Mouse (Mus musculus) olfactory bulb, adult 2 months (tissue): ENCODE measurements around the gene Ppme1.

Source experiments
- CTCF ChIP-seq: fragments of 200-500 bp; IDR thresholded peaks from 2 replicates; pipeline ENCODE4 v1.5.1; 2012; ENCODE audit warnings: low read depth, mild to moderate bottlenecking, low read length, moderate library complexity; ENCODE audit not compliant: insufficient read depth
- POLR2A ChIP-seq: fragments of 200-500 bp; IDR thresholded peaks from 2 replicates; pipeline ENCODE4 v1.6.1; 2012; ENCODE audit warnings: mild to moderate bottlenecking, low read depth, low read length, moderate library complexity; ENCODE audit not compliant: insufficient read depth

DNA sequence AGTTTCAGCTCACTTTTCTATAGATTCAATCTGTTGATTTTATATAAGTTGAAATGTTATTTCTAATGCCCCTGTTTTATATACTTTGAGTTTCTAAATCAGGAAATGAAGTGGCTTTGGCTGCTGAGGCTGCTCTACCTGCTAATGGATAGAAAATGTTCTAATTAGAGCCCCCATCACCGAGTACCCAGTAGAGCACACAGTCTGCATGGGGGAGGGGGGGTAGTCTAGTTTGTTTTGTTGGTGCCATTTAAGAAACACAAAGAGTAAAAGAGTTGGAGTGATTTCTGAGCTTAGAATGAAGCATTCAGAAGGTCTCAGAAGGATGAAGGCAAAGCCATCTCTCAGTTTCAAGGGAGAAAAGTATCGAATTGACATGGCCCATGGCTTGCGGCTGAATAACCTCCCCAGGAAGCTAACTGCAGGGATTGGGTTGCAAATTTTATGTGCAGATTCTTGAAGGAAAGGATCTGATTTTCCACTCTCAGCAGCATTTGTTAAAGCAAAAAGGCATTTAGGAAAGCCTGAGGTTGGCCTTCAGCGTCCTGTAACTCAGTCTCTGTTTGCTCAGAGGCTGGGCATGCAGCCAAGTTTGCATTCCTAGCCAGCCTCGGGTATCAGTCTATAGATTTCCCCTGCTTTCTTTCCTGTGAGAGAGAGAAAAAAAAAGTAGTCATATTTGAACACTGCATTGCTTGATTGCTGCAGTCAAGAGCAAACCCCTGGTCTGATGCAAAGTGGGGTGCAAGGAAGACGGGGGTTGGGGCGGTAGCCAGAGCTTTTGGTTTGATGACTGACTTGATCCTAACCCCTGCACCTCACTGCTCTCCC is 84.1 kb downstream of the Ppme1 start:
- TF ChIP-seq POLR2A (no peak), CTCF (no peak)
